Mouse (Mus musculus) olfactory bulb, adult 2 months (tissue): ENCODE data around the gene Gfpt2. TPM values are rescaled to one million over a fixed set of nuclear protein-coding genes. Genes with fewer than 3 reads are reported as not detected.

Experiments
- H3K27ac ChIP-seq: fragments of 200-500 bp; 2 replicates; pipeline ENCODE4 v1.5.1; 2012; ENCODE audit warnings: low read depth, low read length; ENCODE audit not compliant: insufficient read depth
- H3K4me1 ChIP-seq: fragments of 200-500 bp; 2 replicates; pipeline ENCODE4 v1.6.1; 2012; ENCODE audit warnings: low read length; ENCODE audit not compliant: control insufficient read depth, insufficient read depth
- H3K4me3 ChIP-seq: fragments of 200-500 bp; 2 replicates; pipeline ENCODE4 v1.5.1; 2012; ENCODE audit warnings: mild to moderate bottlenecking, low read depth, low read length, moderate library complexity; ENCODE audit not compliant: insufficient read depth
- CTCF ChIP-seq: fragments of 200-500 bp; IDR thresholded peaks from 2 replicates; pipeline ENCODE4 v1.5.1; 2012; ENCODE audit warnings: low read depth, mild to moderate bottlenecking, low read length, moderate library complexity; ENCODE audit not compliant: insufficient read depth
- POLR2A ChIP-seq: fragments of 200-500 bp; IDR thresholded peaks from 2 replicates; pipeline ENCODE4 v1.6.1; 2012; ENCODE audit warnings: mild to moderate bottlenecking, low read depth, low read length, moderate library complexity; ENCODE audit not compliant: insufficient read depth
- WGBS: fragments of 180-500 bp; shearing (Covaris S2); methylation state at CpG from one replicate; pipeline ENCODE4 v1.1.7; 2018; 5-methylcytosine and 5-hydroxymethylcytosine counted together
- polyA plus RNA-seq: library from polyadenylated mRNA; stranded (reverse); fragments of >200 nt; gene quantifications from 2 replicates; pipeline ENCODE4 v1.2.4, GENCODE M21; 2012; ENCODE audit warnings: low replicate concordance; ENCODE audit not compliant: missing spikeins, insufficient read depth, insufficient read length

The Gfpt2 gene
- polyA plus RNA-seq, 1 experiment, result not detected

GRCm38 (mm10) chr11:49829176-49829745 lies 35.3 kb downstream of the Gfpt2 start:
- TF ChIP-seq CTCF (no peak), POLR2A (no peak)

GRCm38 (mm10) chr11:49831980-49832379 lies 38.0 kb downstream of the Gfpt2 start:
- peaks cover 3% of the 10 kb centered on the region; the same call in 1 of the 2 replicates for H3K4me1 ChIP-seq
- H3K27ac ChIP-seq, result no peak overlapping the region
- 63% methylated on average over 12 of the region's 12 CpGs for WGBS
- H3K4me3 ChIP-seq, result no peak overlapping the region
- TF ChIP-seq POLR2A, result no peak
- TF ChIP-seq CTCF, result no peak

More at GRCm38 (mm10) chr11:49829176-49829745, 35.3 kb downstream of the Gfpt2 start:
- Histone ChIP-seq H3K4me1 (peaks cover 3% of the 10 kb centered on the region; the same call in 1 of the 2 replicates), H3K27ac (no peak overlapping the region), H3K4me3 (no peak overlapping the region)
- 84% methylated on average over 7 of the region's 7 CpGs for WGBS

- H3K4me1 ChIP-seq, result peaks cover 3% of the 10 kb centered on the region; the same call in 1 of the 2 replicates
Observed at GRCm38 (mm10) chr11:49832962-49833361, 39.0 kb downstream of the Gfpt2 start.

GRCm38 (mm10) chr11:49834248-49834647 lies 40.3 kb downstream of the Gfpt2 start:
- Histone ChIP-seq H3K4me3 (no peak overlapping the region), H3K27ac (no peak overlapping the region), H3K4me1 (peaks cover 7% of the 10 kb centered on the region; the same call in 1 of the 2 replicates)
- WGBS, result 90% methylated on average over 6 of the region's 6 CpGs
- TF ChIP-seq POLR2A (no peak), CTCF (no peak)

More at GRCm38 (mm10) chr11:49832962-49833361, 39.0 kb downstream of the Gfpt2 start:
- H3K27ac ChIP-seq, result no peak overlapping the region
- H3K4me3 ChIP-seq, result no peak overlapping the region
- no peak for TF ChIP-seq CTCF
- TF ChIP-seq POLR2A, result no peak
- 91% methylated on average over 5 of the region's 5 CpGs for WGBS

- TF ChIP-seq POLR2A (no peak), CTCF (no peak)
Observed at GRCm38 (mm10) chr11:49835257-49835956, 41.4 kb downstream of the Gfpt2 start.

GRCm38 (mm10) chr11:49837717-49838407 lies 43.9 kb downstream of the Gfpt2 start:
- Histone ChIP-seq H3K27ac (no peak overlapping the region), H3K4me3 (no peak overlapping the region)
- WGBS, result 46% methylated on average over 13 of the region's 13 CpGs

More at GRCm38 (mm10) chr11:49835257-49835956, 41.4 kb downstream of the Gfpt2 start:
- Histone ChIP-seq H3K4me3 (no peak overlapping the region), H3K27ac (no peak overlapping the region), H3K4me1 (peaks cover 7% of the 10 kb centered on the region; the same call in 1 of the 2 replicates)
- WGBS, result 93% methylated on average over 11 of the region's 11 CpGs

GRCm38 (mm10) chr11:49840666-49841065 lies 46.7 kb downstream of the Gfpt2 start:
- 76% methylated on average over 1 of the region's 1 CpGs for WGBS
- no peak for TF ChIP-seq CTCF
- no peak for TF ChIP-seq POLR2A
- H3K4me1 ChIP-seq, result peaks cover 7% of the 10 kb centered on the region; the same call in 1 of the 2 replicates
- no peak overlapping the region for H3K4me3 ChIP-seq
- no peak overlapping the region for H3K27ac ChIP-seq

More at GRCm38 (mm10) chr11:49837717-49838407, 43.9 kb downstream of the Gfpt2 start:
- no peak for TF ChIP-seq POLR2A
- TF ChIP-seq CTCF, result no peak
- H3K4me1 ChIP-seq, result peaks cover 7% of the 10 kb centered on the region; the same call in 1 of the 2 replicates

GRCm38 (mm10) chr11:49841886-49842285 lies 47.9 kb downstream of the Gfpt2 start:
- 89% methylated on average over 1 of the region's 1 CpGs for WGBS
- TF ChIP-seq CTCF (no peak), POLR2A (no peak)
- peaks cover 12% of the 10 kb centered on the region for H3K4me1 ChIP-seq

More at GRCm38 (mm10) chr11:49841886-49842285, 47.9 kb downstream of the Gfpt2 start:
- Histone ChIP-seq H3K4me3 (no peak overlapping the region), H3K27ac (no peak overlapping the region)
